Mouse (Mus musculus): ENCODE results near the gene Trp53inp2. TPM values are rescaled to one million over a fixed set of nuclear protein-coding genes. Genes with fewer than 3 reads are reported as not detected.

Gene Trp53inp2
- total and polyA plus RNA-seq, 3 experiments: 2.7 to 7.0 TPM; not detected in 1

- peaks cover 7% of the 10 kb centered on the region in 2 experiments for H3K36me3 ChIP-seq (ENCODE audit: control insufficient read depth in 1 of 2, insufficient read depth in 2 of 2, low read length in 2 of 2)
- TF ChIP-seq RAD21 (IDR thresholded peaks at IDR 0.05; ENCODE audit: low read depth, low read length) (no peak), CTCF (IDR thresholded peaks at IDR 0.05 in 2 of 3, conservative IDR thresholded peaks at IDR 0.05 in 1 of 3; ENCODE audit: control insufficient read depth in 1 of 3, insufficient read depth in 1 of 3, low read depth in 2 of 3, low read length in 3 of 3, poor library complexity in 1 of 3, severe bottlenecking in 1 of 3) (no peak), SMC3 (IDR thresholded peaks at IDR 0.05; ENCODE audit: low read depth, low read length) (no peak), ETS1 (IDR thresholded peaks at IDR 0.05; ENCODE audit: low read depth, low read length) (no peak), CHD1 (IDR thresholded peaks at IDR 0.05; ENCODE audit: low read depth, low read length) (no peak), BHLHE40 (IDR thresholded peaks at IDR 0.05; ENCODE audit: borderline replicate concordance, low read depth, low read length) (no peak), POLR2AphosphoS5 (IDR thresholded peaks at IDR 0.05; ENCODE audit: borderline replicate concordance, low read depth, low read length) (no peak), TBP (IDR thresholded peaks at IDR 0.05; ENCODE audit: low read depth, low read length) (no peak), MAZ (IDR thresholded peaks at IDR 0.05; ENCODE audit: low read depth, low read length) (no peak), UBTF (IDR thresholded peaks at IDR 0.05; ENCODE audit: borderline replicate concordance, insufficient read depth, low read depth, low read length) (no peak), E2F4 (IDR thresholded peaks at IDR 0.05; ENCODE audit: borderline replicate concordance, low read depth, low read length) (no peak)
Observed at GRCm38 (mm10) chr2:155331351-155331750, 49.5 kb upstream of the Trp53inp2 start.

GRCm38 (mm10) chr2:155333421-155333820 is 47.4 kb upstream of the Trp53inp2 start:
- TF ChIP-seq KAT2A (conservative IDR thresholded peaks at IDR 0.05; ENCODE audit: low read depth, low read length): no peak
- no peak for TF ChIP-seq E2F4 (IDR thresholded peaks at IDR 0.05; ENCODE audit: borderline replicate concordance, low read depth, low read length)
- no peak for TF ChIP-seq EP300 (IDR thresholded peaks at IDR 0.05; ENCODE audit: low read depth in 1 of 2, low read length in 2 of 2)
- no peak for TF ChIP-seq ZMIZ1 (IDR thresholded peaks at IDR 0.05; ENCODE audit: low read depth, low read length)
- no peak for TF ChIP-seq NRF1 (IDR thresholded peaks at IDR 0.05; ENCODE audit: insufficient read depth, low read depth, low read length, poor library complexity, severe bottlenecking)
- no peak for TF ChIP-seq GABPA (IDR thresholded peaks at IDR 0.05; ENCODE audit: low read depth, low read length)
- TF ChIP-seq UBTF (IDR thresholded peaks at IDR 0.05; ENCODE audit: borderline replicate concordance, insufficient read depth, low read depth, low read length): no peak
- TF ChIP-seq MYB (IDR thresholded peaks at IDR 0.05; ENCODE audit: low read depth, low read length): no peak
- no peak for TF ChIP-seq JUND (IDR thresholded peaks at IDR 0.05; ENCODE audit: low read depth, low read length)
- no peak for TF ChIP-seq HCFC1 (IDR thresholded peaks at IDR 0.05; ENCODE audit: low read depth, low read length)
- no peak for TF ChIP-seq RAD21 (IDR thresholded peaks at IDR 0.05; ENCODE audit: low read depth, low read length)
- no peak for TF ChIP-seq NELFE (IDR thresholded peaks at IDR 0.05; ENCODE audit: low read depth, low read length)
- Histone ChIP-seq H3K36me3 (ENCODE audit: control insufficient read depth in 1 of 2, insufficient read depth in 2 of 2, low read length in 2 of 2) (peaks cover 1 to 7% of the 10 kb centered on the region in 2 experiments; a peak in 3 of 4 replicates), H3K4me3 (ENCODE audit: control insufficient read depth in 1 of 2, insufficient read depth in 1 of 2, low read depth in 2 of 2, low read length in 2 of 2) (no peak overlapping the region), H3K27me3 (ENCODE audit: control insufficient read depth in 1 of 2, insufficient read depth in 2 of 2, low read length in 2 of 2) (no peaks in the 10 kb centered on the region), H3K9me3 (replicated peaks; ENCODE audit: insufficient read depth, low read length) (no peaks in the 10 kb centered on the region), H3K9ac (ENCODE audit: control insufficient read depth, low read depth, low read length, poor library complexity, severe bottlenecking) (no peak overlapping the region), H3K27ac (ENCODE audit: control insufficient read depth, low read depth, low read length) (no peak overlapping the region), H3K4me1 (ENCODE audit: control insufficient read depth in 1 of 2, insufficient read depth in 2 of 2, low read length in 2 of 2) (peaks cover 2 to 6% of the 10 kb centered on the region in 2 experiments; a peak in 3 of 4 replicates), H3K79me2 (ENCODE audit: control insufficient read depth, insufficient read depth, low read length, poor library complexity) (no peaks in the 10 kb centered on the region)
- no peak for DNase-seq (ENCODE audit: low read depth, low spot score)

More at GRCm38 (mm10) chr2:155331351-155331750, 49.5 kb upstream of the Trp53inp2 start:
- Histone ChIP-seq H3K27ac (ENCODE audit: control insufficient read depth, low read depth, low read length) (no peak overlapping the region), H3K27me3 (ENCODE audit: control insufficient read depth in 1 of 2, insufficient read depth in 2 of 2, low read length in 2 of 2) (no peaks in the 10 kb centered on the region), H3K4me3 (ENCODE audit: control insufficient read depth in 1 of 2, insufficient read depth in 1 of 2, low read depth in 2 of 2, low read length in 2 of 2) (no peak overlapping the region), H3K79me2 (ENCODE audit: control insufficient read depth, insufficient read depth, low read length, poor library complexity) (no peaks in the 10 kb centered on the region), H3K9ac (ENCODE audit: control insufficient read depth, low read depth, low read length, poor library complexity, severe bottlenecking) (no peak overlapping the region), H3K9me3 (replicated peaks; ENCODE audit: insufficient read depth, low read length) (no peaks in the 10 kb centered on the region), H3K4me1 (ENCODE audit: control insufficient read depth in 1 of 2, insufficient read depth in 2 of 2, low read length in 2 of 2) (peaks cover 2 to 6% of the 10 kb centered on the region in 2 experiments; a peak in 3 of 4 replicates)
- no peak for DNase-seq (ENCODE audit: low read depth, low spot score)

Data from MEL (cell line).